Mouse (Mus musculus) kidney, embryonic 16.5 days (tissue): ENCODE measurements at regions not wholly inside any gene's neighbourhood (a gene's known extent, or its start where the extent isn't known, plus 50 kb on each side); places are given as distances from the start of the nearest gene placed in this dataset.

Experiments used
- ATAC-seq: fragments of 200-750 bp; cut with Nextera tagmentation; 2 replicates; pipeline ENCODE4 v1.8.0; 2017; ENCODE audit warnings: moderate TSS enrichment; ENCODE audit not compliant: low FRiP score, low TSS enrichment
- H3K27ac ChIP-seq: fragments of 300-500 bp; sonication (generic); 2 replicates; pipeline ENCODE4 v1.5.1; 2014; ENCODE audit warnings: low read length
- H3K27me3 ChIP-seq: fragments of 300-500 bp; sonication (generic); 2 replicates; pipeline ENCODE4 v1.6.1; 2014; ENCODE audit warnings: low read length, control low read depth, mixed read lengths; ENCODE audit not compliant: insufficient read depth
- H3K36me3 ChIP-seq: fragments of 300-500 bp; sonication (generic); 2 replicates; pipeline ENCODE4 v1.6.1; 2014; ENCODE audit warnings: low read length, control low read depth, mixed read lengths; ENCODE audit not compliant: insufficient read depth
- H3K4me1 ChIP-seq: fragments of 300-500 bp; sonication (generic); 2 replicates; pipeline ENCODE4 v1.6.1; 2014; ENCODE audit warnings: low read length, control low read depth, mixed read lengths; ENCODE audit not compliant: insufficient read depth
- H3K4me2 ChIP-seq: fragments of 300-500 bp; sonication (generic); replicated peaks from 2 replicates; pipeline ENCODE4 v1.6.1; 2014; ENCODE audit warnings: low read depth, low read length
- H3K4me3 ChIP-seq: fragments of 300-500 bp; sonication (generic); 2 replicates; pipeline ENCODE4 v1.5.1; 2014; ENCODE audit warnings: mild to moderate bottlenecking, low read length
- H3K9ac ChIP-seq: fragments of 300-500 bp; sonication (generic); replicated peaks from 2 replicates; pipeline ENCODE4 v1.6.1; 2014; ENCODE audit warnings: low read length
- H3K9me3 ChIP-seq: fragments of 300-500 bp; sonication (generic); 2 replicates; pipeline ENCODE4 v1.6.1; 2016; ENCODE audit warnings: low read length, control low read depth
- WGBS: fragments of 180-500 bp; shearing (Covaris S2); extraction: QIAGEN DNeasy Blood & Tissue Kit; methylation state at CpG from one replicate; pipeline ENCODE4 v1.1.7; 2014; 5-methylcytosine and 5-hydroxymethylcytosine counted together

- Histone ChIP-seq H3K9ac (no peak overlapping the region), H3K4me2 (no peak overlapping the region), H3K9me3 (no peaks in the 10 kb centered on the region), H3K4me1 (no peaks in the 10 kb centered on the region), H3K36me3 (no peaks in the 10 kb centered on the region), H3K27me3 (no peaks in the 10 kb centered on the region), H3K27ac (no peak overlapping the region), H3K4me3 (no peak overlapping the region)
- 80% methylated on average over 4 of the region's 4 CpGs for WGBS
- ATAC-seq, result no peak
These were observed 194.1 kb upstream of the Tbx18 start for GRCm38 (mm10) chr9:87925151-87925550.

GRCm38 (mm10) chr9:87933230-87933629, 202.2 kb upstream of the Tbx18 start:
- H3K9ac ChIP-seq, result no peak overlapping the region
- no peak overlapping the region for H3K27ac ChIP-seq
- no peaks in the 10 kb centered on the region for H3K4me1 ChIP-seq
- no peaks in the 10 kb centered on the region for H3K9me3 ChIP-seq
- no peak for ATAC-seq
- H3K4me3 ChIP-seq, result no peak overlapping the region
- no peaks in the 10 kb centered on the region for H3K27me3 ChIP-seq
- 68% methylated on average over 5 of the region's 5 CpGs for WGBS
- H3K36me3 ChIP-seq, result no peaks in the 10 kb centered on the region
- no peak overlapping the region for H3K4me2 ChIP-seq

DNA sequence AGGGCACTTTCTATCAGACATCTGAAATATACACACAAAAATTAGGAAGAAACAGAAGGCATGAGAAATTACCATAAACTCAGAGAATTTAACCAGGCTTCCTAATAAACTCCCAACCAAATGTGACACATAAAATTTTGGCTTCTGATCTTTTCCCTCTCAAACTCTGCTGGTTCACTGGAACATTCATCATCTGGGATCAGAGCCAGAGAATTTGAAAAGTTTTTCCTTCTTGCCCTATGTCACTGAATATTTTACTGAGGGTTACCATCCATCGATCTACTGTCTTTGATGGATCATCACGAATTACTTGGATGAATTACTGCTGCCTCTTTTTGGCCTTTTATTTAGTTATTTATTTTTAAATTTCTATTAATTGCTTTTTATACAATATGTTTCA, 221.4 kb upstream of the Tbx18 start:
- no peaks in the 10 kb centered on the region for H3K9me3 ChIP-seq

DNA sequence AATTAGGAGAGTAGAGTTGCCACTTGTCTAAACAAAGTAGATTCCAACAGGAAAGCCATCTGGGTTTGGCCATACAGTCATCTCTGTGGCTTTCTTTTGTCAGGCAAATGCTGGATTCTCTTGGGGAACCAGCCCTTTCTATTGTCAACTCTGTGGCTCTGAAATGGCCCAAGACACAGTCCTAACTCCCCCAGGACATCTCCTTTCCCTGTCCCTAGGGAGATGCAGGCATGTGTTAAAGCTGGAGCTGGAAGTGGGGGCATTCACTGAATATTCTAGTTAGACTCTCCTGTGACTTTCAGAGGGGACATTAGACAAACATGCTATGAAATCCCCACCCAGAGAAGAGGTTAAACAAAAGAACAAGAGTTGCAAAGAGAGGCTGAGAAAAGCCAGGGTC, 223.9 kb upstream of the Tbx18 start:
- no peak for ATAC-seq
- H3K36me3 ChIP-seq, result no peaks in the 10 kb centered on the region
- H3K4me1 ChIP-seq, result no peaks in the 10 kb centered on the region
- no peaks in the 10 kb centered on the region for H3K27me3 ChIP-seq
- no peaks in the 10 kb centered on the region for H3K9me3 ChIP-seq
- H3K4me3 ChIP-seq, result no peak overlapping the region
- no peak overlapping the region for H3K4me2 ChIP-seq
- no peak overlapping the region for H3K9ac ChIP-seq
- H3K27ac ChIP-seq, result no peak overlapping the region

More for the DNA sequence above, 221.4 kb upstream of the Tbx18 start:
- WGBS, result 72% methylated on average over 2 of the region's 2 CpGs
- no peak overlapping the region for H3K4me3 ChIP-seq
- H3K36me3 ChIP-seq, result no peaks in the 10 kb centered on the region
- no peak for ATAC-seq
- no peaks in the 10 kb centered on the region for H3K27me3 ChIP-seq
- H3K9ac ChIP-seq, result no peak overlapping the region
- H3K27ac ChIP-seq, result no peak overlapping the region
- H3K4me2 ChIP-seq, result no peak overlapping the region
- no peaks in the 10 kb centered on the region for H3K4me1 ChIP-seq

- Histone ChIP-seq H3K4me2 (no peak overlapping the region), H3K9ac (no peak overlapping the region), H3K27me3 (no peaks in the 10 kb centered on the region), H3K4me1 (no peaks in the 10 kb centered on the region), H3K27ac (no peak overlapping the region), H3K4me3 (no peak overlapping the region), H3K36me3 (no peaks in the 10 kb centered on the region), H3K9me3 (no peaks in the 10 kb centered on the region)
- ATAC-seq, result no peak
- 92% methylated on average over 4 of the region's 4 CpGs for WGBS
These were observed 230.7 kb upstream of the Tbx18 start for GRCm38 (mm10) chr9:87961796-87962195.

GRCm38 (mm10) chr9:87964508-87964907, 233.4 kb upstream of the Tbx18 start:
- ATAC-seq, result no peak
- no peaks in the 10 kb centered on the region for H3K4me1 ChIP-seq
- no peak overlapping the region for H3K27ac ChIP-seq
- WGBS, result 87% methylated on average over 2 of the region's 2 CpGs
- H3K36me3 ChIP-seq, result no peaks in the 10 kb centered on the region
- no peak overlapping the region for H3K9ac ChIP-seq
- H3K9me3 ChIP-seq, result no peaks in the 10 kb centered on the region
- no peak overlapping the region for H3K4me3 ChIP-seq
- no peak overlapping the region for H3K4me2 ChIP-seq
- H3K27me3 ChIP-seq, result no peaks in the 10 kb centered on the region

GRCm38 (mm10) chr9:87965103-87965780, 234.2 kb upstream of the Tbx18 start:
- Histone ChIP-seq H3K4me1 (no peaks in the 10 kb centered on the region), H3K27me3 (no peaks in the 10 kb centered on the region), H3K9ac (no peak overlapping the region), H3K27ac (no peak overlapping the region), H3K36me3 (no peaks in the 10 kb centered on the region), H3K4me3 (no peak overlapping the region), H3K4me2 (no peak overlapping the region), H3K9me3 (no peaks in the 10 kb centered on the region)
- no peak for ATAC-seq
- WGBS, result 48% methylated on average over 3 of the region's 3 CpGs

DNA sequence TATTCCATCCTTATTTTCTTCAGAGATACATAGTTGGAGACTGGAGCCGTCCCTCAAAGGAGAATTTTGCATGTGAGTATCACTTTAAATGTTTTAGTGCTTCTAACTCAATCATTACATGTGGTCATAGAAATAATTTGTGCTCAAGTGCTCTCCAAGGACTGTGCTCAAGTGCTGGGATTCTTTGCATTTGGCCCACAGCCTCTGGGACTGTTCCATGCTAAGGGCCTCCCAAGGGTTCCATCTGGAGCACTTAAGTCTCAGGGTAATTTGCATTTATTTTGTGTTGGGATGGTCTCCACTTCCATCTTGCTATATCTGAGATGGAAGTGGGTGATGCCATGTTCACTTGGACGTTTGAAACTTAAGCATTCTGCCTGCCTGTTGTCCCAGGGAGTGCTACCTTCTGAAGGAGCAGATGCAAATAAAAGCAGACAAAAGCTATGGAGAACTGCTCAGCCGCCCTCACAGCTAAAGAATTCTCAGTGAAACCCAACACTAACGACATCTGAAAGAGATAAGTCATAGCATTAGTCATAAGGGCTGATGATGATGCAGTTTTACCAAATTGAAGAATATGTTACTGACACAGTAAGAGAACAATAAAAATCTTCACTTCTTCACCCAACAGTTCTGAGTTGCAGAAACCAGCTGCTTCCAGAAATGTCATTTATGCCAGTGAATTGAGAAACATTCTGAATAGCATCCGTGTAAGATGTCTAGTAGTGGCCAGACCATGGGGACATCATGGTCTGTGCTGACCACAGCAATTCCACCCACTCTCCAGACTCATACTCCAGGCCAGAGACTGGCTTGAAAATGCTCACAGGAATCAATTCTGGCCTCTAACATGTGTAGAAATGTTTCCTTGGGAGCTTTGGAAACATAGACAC, 237.4 kb upstream of the Tbx18 start:
- H3K9me3 ChIP-seq, result no peaks in the 10 kb centered on the region
- ATAC-seq, result no peak

GRCm38 (mm10) chr9:87970586-87970985, 239.5 kb upstream of the Tbx18 start:
- no peaks in the 10 kb centered on the region for H3K36me3 ChIP-seq
- no peaks in the 10 kb centered on the region for H3K4me1 ChIP-seq
- H3K9ac ChIP-seq, result no peak overlapping the region
- H3K4me2 ChIP-seq, result no peak overlapping the region
- no peaks in the 10 kb centered on the region for H3K9me3 ChIP-seq
- H3K27me3 ChIP-seq, result no peaks in the 10 kb centered on the region
- H3K4me3 ChIP-seq, result no peak overlapping the region
- ATAC-seq, result no peak
- no peak overlapping the region for H3K27ac ChIP-seq

More for the DNA sequence above, 237.4 kb upstream of the Tbx18 start:
- Histone ChIP-seq H3K4me3 (no peak overlapping the region), H3K4me1 (no peaks in the 10 kb centered on the region), H3K27me3 (no peaks in the 10 kb centered on the region), H3K9ac (no peak overlapping the region), H3K27ac (no peak overlapping the region), H3K4me2 (no peak overlapping the region), H3K36me3 (no peaks in the 10 kb centered on the region)
- 61% methylated on average over 5 of the region's 5 CpGs for WGBS

GRCm38 (mm10) chr9:87971791-87972190, 240.7 kb upstream of the Tbx18 start:
- Histone ChIP-seq H3K4me3 (no peak overlapping the region), H3K9me3 (no peaks in the 10 kb centered on the region), H3K36me3 (no peaks in the 10 kb centered on the region), H3K9ac (no peak overlapping the region), H3K4me1 (no peaks in the 10 kb centered on the region), H3K4me2 (no peak overlapping the region), H3K27me3 (no peaks in the 10 kb centered on the region), H3K27ac (no peak overlapping the region)
- ATAC-seq, result no peak
- WGBS, result 81% methylated on average over 3 of the region's 3 CpGs
